Mouse (Mus musculus): ENCODE data around the gene Rbfox3. TPM values are rescaled to one million over a fixed set of nuclear protein-coding genes. Genes with fewer than 3 reads are reported as not detected.

Gene Rbfox3
- polyA plus RNA-seq, 1 experiment = not detected

DNA sequence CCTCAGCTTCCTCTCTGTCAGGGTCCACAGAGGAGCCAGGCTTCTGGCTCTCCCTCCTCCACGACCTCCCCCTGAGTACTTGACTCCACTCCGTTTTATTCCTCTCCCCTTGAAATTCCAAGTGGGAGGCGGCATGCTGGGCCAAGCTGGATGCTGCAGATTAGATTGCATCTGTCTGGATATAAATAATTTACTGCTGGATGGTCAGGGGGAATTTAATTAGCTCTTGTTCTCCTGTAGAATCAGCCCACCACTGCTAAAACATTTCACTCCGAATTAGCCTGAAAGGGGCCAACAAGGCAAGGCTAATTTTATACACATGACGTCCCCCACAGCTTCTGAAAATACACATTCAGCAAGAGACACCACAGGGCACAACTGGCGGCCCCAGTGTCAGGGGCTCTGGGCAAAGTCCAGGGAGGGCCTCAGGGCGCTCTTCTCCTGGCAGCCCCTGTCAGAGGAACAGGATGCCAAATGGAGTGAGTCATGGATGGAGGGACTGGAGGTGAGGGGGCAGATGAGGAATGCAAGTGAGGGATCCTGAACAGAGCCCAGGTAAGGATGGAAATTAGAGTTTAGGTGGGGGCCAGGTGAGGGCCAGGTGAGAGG is 36.8 kb downstream of the Rbfox3 start:
- no peak for TF ChIP-seq GATA1 (IDR thresholded peaks at IDR 0.05; ENCODE audit: low read length)

- TF ChIP-seq GATA1 (IDR thresholded peaks at IDR 0.05; ENCODE audit: low read length) = no peak
Measured at GRCm38 (mm10) chr11:118874022-118874421, 37.4 kb downstream of the Rbfox3 start.

- no peak for TF ChIP-seq GATA1 (IDR thresholded peaks at IDR 0.05; ENCODE audit: low read length)
Measured at GRCm38 (mm10) chr11:118871527-118871926, 39.9 kb downstream of the Rbfox3 start.

- no peak for TF ChIP-seq GATA1 (IDR thresholded peaks at IDR 0.05; ENCODE audit: low read length)
Measured at GRCm38 (mm10) chr11:118863360-118863759, 48.0 kb downstream of the Rbfox3 start.

- TF ChIP-seq GATA1 (IDR thresholded peaks at IDR 0.05; ENCODE audit: low read length) = no peak
Measured at GRCm38 (mm10) chr11:118861801-118862431, 49.5 kb downstream of the Rbfox3 start.

- no peak for TF ChIP-seq GATA1 (IDR thresholded peaks at IDR 0.05; ENCODE audit: low read length)
Measured at GRCm38 (mm10) chr11:118861246-118861645, 50.2 kb downstream of the Rbfox3 start.

GRCm38 (mm10) chr11:118860812-118861211 is 50.6 kb downstream of the Rbfox3 start:
- TF ChIP-seq GATA1 (IDR thresholded peaks at IDR 0.05; ENCODE audit: low read length) = no peak

DNA sequence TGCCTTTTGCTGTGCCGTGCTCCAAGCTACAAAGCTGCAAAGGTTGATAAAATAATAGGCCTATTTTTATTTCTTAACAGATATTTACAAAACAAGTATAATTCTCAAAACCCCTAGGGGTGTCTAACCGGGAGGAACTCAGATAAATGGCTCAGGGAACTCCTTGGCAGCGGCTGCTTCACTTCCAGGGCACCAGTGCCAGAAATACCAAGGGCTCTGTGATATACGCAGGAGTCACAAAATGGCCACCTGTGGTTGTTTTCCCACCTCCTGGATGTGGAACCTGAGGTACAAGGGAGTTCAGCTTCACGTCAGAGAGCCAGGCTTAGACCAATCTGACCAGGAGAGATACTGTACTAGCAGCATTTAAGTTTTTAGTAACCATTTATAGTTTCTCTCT is 51.6 kb downstream of the Rbfox3 start:
- TF ChIP-seq GATA1 (IDR thresholded peaks at IDR 0.05; ENCODE audit: low read length) = no peak

DNA sequence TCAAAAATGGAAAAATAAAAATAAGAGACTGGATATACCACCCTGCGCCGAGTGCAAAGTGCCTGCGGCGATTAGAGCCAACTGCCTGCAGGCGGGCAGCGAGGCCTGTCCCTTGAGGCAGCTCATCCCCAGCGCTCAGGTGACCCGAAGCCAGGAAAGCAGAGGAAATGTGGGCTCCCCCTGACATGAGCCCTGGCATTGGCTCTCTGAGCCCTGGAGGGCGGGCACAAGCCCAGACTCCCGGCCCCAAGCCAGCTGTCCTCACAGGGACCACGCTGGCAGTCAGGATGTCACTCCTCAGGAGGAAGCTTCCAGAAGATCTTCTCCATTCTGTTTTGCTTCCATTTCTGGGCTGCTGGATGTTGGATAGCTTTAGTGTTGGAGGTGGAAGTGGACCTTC is 53.1 kb downstream of the Rbfox3 start:
- TF ChIP-seq GATA1 (IDR thresholded peaks at IDR 0.05; ENCODE audit: low read length) = no peak

DNA sequence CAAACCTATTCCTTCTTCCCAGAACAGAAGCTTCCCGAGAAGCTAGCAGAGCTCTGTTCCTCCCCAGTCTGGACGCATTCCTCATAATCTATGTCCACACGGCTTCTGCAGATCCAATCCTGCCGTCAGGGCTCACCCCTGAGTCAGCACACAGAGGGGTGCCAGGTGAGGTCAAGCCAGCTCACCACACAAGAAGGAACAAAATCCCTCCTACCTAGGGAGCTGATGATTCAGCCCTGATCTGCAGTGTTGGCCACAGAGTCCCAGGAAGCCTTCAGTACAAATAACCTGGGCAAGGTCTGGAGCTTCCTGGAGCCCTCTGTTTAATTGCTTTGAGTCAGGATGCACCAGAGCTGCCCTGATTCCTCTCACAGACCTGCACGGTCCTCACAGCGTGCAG is 60.0 kb downstream of the Rbfox3 start:
- TF ChIP-seq GATA1 (IDR thresholded peaks at IDR 0.05; ENCODE audit: low read length) = no peak

DNA sequence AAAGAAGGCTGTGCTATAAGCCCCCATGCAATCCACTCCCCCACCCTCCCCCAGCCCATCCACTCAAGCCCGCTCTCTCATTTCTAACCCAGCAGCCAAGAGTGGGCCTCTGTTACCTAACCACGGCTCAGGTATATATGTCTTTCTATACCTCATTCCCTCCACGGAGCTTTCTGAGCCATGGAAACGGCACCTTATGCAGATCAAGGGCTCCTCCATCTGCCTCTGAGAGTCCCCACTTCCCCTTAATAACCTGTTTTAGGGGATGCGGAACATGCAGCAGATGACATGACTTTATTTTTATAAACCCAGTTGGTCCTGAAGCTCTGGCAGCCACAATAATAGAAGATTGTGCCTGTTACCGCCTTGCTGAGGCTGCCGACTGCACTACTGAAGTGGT is 63.4 kb downstream of the Rbfox3 start:
- TF ChIP-seq GATA1 (IDR thresholded peaks at IDR 0.05; ENCODE audit: low read length) = no peak

DNA sequence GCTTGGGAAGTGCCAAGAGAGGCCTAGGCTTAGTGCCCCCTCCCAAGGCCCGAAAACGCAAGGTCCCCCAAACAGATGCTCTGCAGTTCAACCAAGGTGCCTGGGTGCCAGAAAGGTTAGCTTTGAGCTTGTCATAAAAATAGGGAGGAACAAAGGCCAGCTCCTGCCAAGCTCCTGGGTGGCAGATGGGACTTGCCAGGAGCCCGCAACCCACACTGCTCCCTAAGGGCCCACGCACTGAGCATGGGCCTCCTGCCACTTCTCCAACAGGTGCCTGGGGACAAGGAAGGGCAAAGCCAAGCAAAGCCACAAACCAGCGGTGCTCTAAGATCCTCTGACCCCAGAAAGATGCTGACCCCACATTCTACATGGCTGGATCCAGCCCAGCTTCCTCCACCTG is 70.4 kb downstream of the Rbfox3 start:
- TF ChIP-seq GATA1 (IDR thresholded peaks at IDR 0.05; ENCODE audit: low read length) = no peak

GRCm38 (mm10) chr11:118838167-118838566 is 73.2 kb downstream of the Rbfox3 start:
- no peak for TF ChIP-seq GATA1 (IDR thresholded peaks at IDR 0.05; ENCODE audit: low read length)

GRCm38 (mm10) chr11:118836889-118837288 is 74.5 kb downstream of the Rbfox3 start:
- no peak for TF ChIP-seq GATA1 (IDR thresholded peaks at IDR 0.05; ENCODE audit: low read length)

DNA sequence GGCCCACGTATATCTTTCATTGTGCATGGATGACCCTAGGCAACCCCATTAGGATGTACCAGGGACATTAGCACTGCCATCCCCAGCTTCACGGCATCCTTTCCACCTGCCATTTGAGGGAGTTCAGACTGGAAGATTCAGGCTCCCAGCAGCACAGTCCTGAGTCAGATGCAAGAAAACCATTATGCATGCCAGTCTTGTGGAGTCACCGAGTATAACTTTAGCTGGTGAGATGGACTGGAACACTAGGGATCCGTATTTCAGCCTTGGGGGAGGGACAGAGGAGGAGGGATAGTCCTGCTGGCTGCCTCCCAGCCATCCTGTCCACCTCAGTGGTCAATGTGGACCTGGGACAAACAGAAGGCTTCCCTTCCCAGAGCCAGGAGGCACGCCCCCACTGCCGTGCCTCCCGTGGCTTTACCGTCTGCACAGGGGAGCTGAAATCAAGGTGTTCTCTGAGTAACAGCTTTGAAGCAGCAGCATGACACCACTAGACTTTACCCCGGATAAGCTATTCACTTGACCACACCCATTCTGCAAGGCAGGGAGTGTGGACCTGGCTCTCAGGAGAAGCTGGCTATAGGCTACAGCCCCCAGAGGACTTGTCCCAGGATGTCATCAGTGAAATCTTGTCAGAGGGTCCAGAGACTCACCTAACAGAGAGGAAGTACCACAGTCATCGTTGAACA is 78.5 kb downstream of the Rbfox3 start:
- no peak for TF ChIP-seq GATA1 (IDR thresholded peaks at IDR 0.05; ENCODE audit: low read length)

DNA sequence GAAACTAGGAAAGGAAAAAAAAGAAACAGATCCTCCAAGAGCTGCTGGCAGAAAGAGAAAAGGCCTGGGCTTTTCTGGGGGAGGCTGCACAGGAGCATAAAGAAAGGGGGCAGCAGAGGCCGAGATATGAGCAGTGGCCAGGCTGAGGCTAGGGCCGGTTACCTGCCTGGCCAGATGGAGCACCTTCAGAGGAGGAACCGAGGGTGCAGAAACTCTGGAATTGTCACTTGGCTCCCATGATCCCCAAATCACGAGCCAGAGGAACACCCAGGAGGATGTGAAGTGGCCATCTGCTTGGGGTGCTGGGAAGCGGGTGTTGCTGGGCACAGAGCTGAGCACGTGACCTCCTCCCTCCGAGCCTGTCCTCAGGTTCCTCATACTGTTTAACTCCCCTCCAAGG is 79.7 kb downstream of the Rbfox3 start:
- TF ChIP-seq GATA1 (IDR thresholded peaks at IDR 0.05; ENCODE audit: low read length) = no peak

Measured in G1E-ER4 (cell line).